Mouse (Mus musculus): ENCODE results near the gene Myh4.

Myh4 gene

GRCm38 (mm10) chr11:67237481-67238079 is at the start of gene Myh4:
Myh4 (plus strand) TSS chr11:67238029.
- DNase-seq: no peak

DNA sequence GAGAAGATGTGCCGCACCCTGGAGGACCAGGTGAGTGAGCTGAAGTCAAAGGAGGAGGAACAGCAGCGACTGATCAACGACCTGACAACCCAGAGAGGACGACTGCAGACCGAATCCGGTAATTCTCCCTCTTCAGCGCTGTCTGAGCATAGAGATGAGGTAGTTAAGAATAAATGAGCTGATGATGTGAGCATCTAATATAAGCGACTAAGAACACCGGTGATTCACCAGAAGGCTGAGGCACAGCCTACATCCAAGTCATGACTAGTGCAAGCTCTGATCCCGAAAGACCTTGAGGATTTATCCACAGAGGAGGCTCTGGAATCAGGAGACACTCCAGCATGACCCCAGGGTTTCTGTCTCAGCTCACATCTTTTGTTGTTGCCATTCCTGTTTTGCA is 47.5 kb upstream of the Myh4 start:
- no peak for DNase-seq

GRCm38 (mm10) chr11:67190814-67191213 is 47.0 kb upstream of the Myh4 start:
- no peak for DNase-seq

- DNase-seq: no peak
Observed at GRCm38 (mm10) chr11:67191496-67191895, 46.3 kb upstream of the Myh4 start.

DNA sequence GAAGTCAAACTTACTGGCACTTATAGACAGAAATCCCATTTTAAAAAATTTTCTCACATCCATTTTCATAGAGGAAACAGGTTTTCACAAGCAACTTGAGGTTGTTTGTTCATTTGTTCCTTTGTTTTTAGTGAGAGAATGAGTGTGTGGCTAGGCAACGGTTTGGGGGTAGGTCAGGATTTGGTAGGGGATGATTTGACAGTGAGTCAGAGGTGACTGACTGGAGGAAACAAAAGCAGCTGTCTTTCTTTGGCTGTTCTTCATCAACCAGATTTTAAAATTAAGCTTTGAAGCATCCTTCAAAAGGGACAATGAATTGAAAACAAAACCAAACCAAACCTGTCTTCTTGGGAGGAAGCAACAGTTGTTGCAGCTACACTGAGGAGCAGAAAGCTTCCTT is 38.5 kb upstream of the Myh4 start:
- DNase-seq: no peak

- no peak for DNase-seq
Observed at GRCm38 (mm10) chr11:67199752-67200151, 38.1 kb upstream of the Myh4 start, which contains the start of gene Myh1. Myh1 (plus strand) TSS chr11:67200052.

DNA sequence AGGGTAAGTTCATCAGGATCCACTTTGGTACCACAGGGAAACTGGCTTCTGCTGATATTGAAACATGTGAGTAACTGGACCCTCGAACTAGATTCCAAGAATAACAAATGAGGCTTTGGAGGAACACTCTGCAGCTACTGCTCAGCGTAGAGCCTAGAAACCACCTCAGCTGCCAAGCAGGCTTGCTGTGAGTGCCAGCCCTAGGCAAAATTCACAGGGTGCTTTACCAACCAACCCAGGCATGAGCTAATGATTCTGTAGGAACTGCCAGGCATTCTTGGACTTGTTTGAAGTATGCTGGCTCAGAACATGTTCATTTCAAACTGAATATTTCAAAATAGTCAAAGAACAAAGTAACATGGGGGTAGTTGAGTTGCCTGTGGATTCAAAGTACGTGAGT is 33.1 kb upstream of the Myh4 start:
- peak; percentile 9 to 35 for DNase-seq

DNA sequence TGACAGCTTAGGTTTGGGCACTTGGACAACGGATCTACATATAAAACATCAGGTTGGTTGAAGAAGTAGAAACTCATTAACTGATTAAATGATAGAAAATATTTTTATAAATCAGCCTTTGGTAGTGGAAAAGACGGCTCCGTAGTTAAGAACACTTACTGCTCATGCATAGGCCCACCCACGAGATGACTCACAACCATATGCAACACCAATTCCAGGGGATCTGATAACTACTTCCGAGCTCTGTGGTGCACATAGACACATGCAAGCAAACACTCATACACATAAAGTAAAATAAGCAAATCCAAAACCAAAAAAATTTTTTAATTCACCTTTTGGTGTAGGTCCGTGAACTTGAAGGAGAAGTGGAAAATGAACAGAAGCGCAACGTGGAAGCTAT is 16.0 kb upstream of the Myh4 start:
- no peak for DNase-seq

GRCm38 (mm10) chr11:67224466-67224865 is 13.4 kb upstream of the Myh4 start:
- no peak for DNase-seq

GRCm38 (mm10) chr11:67228731-67229130 is 9.1 kb upstream of the Myh4 start:
- DNase-seq: no peak

- DNase-seq: no peak
Observed at GRCm38 (mm10) chr11:67229166-67229565, 8.7 kb upstream of the Myh4 start.

GRCm38 (mm10) chr11:67229946-67230345 is 7.9 kb upstream of the Myh4 start:
- DNase-seq: no peak

DNA sequence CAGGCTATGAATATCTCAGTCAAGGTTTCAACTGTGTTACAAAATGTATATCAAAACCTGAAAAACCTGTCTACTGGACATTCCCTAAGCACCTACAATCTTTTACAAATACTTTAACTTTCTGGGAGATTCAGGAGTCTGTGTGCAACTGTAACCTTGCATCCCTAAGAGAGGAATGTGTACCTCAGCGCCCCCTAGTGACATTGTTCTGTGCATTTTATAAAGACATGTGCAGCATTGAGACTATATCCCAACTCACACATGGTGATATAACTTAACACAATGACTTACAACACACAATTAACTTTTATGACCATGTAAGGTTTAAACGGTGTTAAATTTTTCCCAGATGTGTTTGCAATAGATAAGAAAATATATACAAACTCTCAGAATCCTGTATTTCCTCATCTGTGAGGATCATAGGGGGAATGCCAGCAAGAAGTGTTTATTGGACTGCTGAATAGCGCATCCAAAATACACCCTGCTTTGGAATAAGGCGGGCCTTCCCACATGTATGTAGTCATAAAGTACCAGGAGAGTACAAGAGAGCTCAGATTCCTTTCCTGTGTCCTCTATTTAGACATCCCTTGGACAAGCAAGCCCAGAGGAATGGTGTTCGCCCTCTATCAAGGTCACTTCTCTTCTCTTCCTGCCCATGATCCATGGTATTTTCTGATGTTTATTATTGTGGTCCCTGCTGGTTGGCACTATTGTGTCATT is 2.0 kb upstream of the Myh4 start:
- peak; percentile 75 to 79 for DNase-seq

GRCm38 (mm10) chr11:67236799-67237198 is 1.0 kb upstream of the Myh4 start:
- no peak for DNase-seq

GRCm38 (mm10) chr11:67241051-67241450 is 3.2 kb downstream of the Myh4 start:
- peak in 1 of 2 experiments; percentile 21 for DNase-seq

GRCm38 (mm10) chr11:67253691-67254090 is 15.9 kb downstream of the Myh4 start:
- peak; percentile 26 to 31 for DNase-seq

- no peak for DNase-seq
Observed at GRCm38 (mm10) chr11:67257048-67257447, 19.2 kb downstream of the Myh4 start.

GRCm38 (mm10) chr11:67260956-67261355 is 23.1 kb downstream of the Myh4 start:
- DNase-seq: no peak

GRCm38 (mm10) chr11:67276601-67277174 is 38.9 kb downstream of the Myh4 start, which contains the start of gene Myh8:
Myh8 (plus strand) TSS chr11:67277124.
- peak; percentile 89 to 95 for DNase-seq

- no peak for DNase-seq
Observed at GRCm38 (mm10) chr11:67293440-67293839, 55.6 kb downstream of the Myh4 start.

Data from cerebellum, postnatal 10 days (tissue).